Mouse (Mus musculus) forebrain, embryonic 16.5 days (tissue): ENCODE data around the gene Il18r1. TPM values are rescaled to one million over a fixed set of nuclear protein-coding genes. Genes with fewer than 3 reads are reported as not detected.

Source experiments
- ATAC-seq: fragments of 200-750 bp; cut with Nextera tagmentation; 2 replicates; pipeline ENCODE4 v1.8.0; 2017; ENCODE audit warnings: mild to moderate bottlenecking, moderate library complexity
- H3K27ac ChIP-seq: fragments of 300-500 bp; sonication (generic); 2 replicates; pipeline ENCODE4 v1.5.1; 2014; ENCODE audit warnings: low read length, control low read depth
- H3K27me3 ChIP-seq: fragments of 300-500 bp; sonication (generic); replicated peaks from 2 replicates; pipeline ENCODE4 v1.6.1; 2014; ENCODE audit warnings: low read length; ENCODE audit not compliant: control insufficient read depth, insufficient read depth
- H3K36me3 ChIP-seq: fragments of 300-500 bp; sonication (generic); 2 replicates; pipeline ENCODE4 v1.6.1; 2014; ENCODE audit not compliant: control insufficient read depth, insufficient read depth
- H3K4me1 ChIP-seq: fragments of 300-500 bp; sonication (generic); replicated peaks from 2 replicates; pipeline ENCODE4 v1.6.1; 2014; ENCODE audit warnings: low read length; ENCODE audit not compliant: control insufficient read depth, insufficient read depth
- H3K4me2 ChIP-seq: fragments of 300-500 bp; sonication (generic); 2 replicates; pipeline ENCODE4 v1.6.1; 2014; ENCODE audit warnings: mild to moderate bottlenecking, low read length, control low read depth
- H3K4me3 ChIP-seq: fragments of 300-500 bp; sonication (generic); replicated peaks from 2 replicates; pipeline ENCODE4 v1.5.1; 2014; ENCODE audit warnings: mild to moderate bottlenecking, low read length, control low read depth
- H3K9ac ChIP-seq: fragments of 300-500 bp; sonication (generic); replicated peaks from 2 replicates; pipeline ENCODE4 v1.6.1; 2014; ENCODE audit warnings: low read depth, low read length, control low read depth
- H3K9me3 ChIP-seq: fragments of 300-500 bp; sonication (generic); 2 replicates; pipeline ENCODE4 v1.6.1; 2016; ENCODE audit warnings: low read length; ENCODE audit not compliant: control insufficient read depth
- WGBS: fragments of 180-500 bp; shearing (Covaris S2); extraction: QIAGEN DNeasy Blood & Tissue Kit; methylation state at CpG from one replicate; pipeline ENCODE4 v1.1.7; 2014; 5-methylcytosine and 5-hydroxymethylcytosine counted together
- polyA plus RNA-seq: library from polyadenylated mRNA; unstranded; fragments of >200 nt; fragmentation: Nextera tagmentation; extraction: Ambion mirVana; gene quantifications from 2 replicates; pipeline ENCODE4 v1.2.1, GENCODE M21; 2015

Gene Il18r1
- not detected in 2 replicates for polyA plus RNA-seq

DNA sequence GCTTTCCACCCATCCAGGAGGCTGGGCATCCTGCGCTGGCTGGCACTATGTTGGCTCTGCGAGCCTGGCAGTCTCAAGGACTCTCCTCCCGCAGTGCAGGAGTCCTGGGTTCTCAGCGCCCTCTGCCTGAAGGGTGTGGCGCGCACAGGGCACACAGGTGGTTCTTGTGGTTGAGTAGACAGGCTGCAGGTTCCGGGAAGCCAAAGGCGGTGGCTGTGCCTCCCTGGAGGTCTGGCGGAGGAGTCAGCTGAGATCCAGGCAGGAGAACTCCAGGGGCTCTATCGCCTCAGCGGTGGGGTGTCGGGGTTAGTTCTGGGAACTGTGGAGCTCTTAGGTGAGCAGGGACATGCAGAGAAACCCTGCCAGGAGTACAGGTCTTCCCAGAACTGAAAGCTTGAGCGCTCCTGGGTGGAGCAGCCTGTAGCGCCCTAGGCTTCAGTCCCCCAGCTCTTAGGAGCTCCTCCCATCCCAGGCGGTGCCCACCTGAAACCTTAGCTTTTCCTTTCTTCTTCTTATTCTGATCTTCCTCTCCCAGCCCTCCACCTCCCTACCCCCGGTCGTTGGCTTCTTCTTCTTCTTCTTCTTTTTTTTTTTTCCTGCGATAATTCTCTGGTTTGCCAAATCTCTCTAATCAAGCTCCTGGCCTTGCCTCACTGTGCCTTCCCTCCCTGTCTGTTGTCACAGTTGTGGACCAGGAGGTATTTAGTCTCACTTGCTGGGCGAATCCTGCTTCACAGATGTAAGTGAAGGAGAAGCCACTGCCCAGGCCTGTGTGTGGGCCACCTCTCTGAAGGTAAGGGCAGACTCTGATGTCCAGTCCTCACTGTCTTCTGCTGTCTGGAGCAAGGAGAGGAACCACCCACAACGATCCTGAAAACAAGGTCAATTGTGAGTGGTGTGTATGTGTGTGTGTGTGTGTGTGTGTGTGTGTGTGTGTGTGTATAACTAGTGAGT is at the start of gene Il18r1:
Gene Il18r1, plus strand, starts transcription at position 76 of the 954 bp plus-strand sequence.
- no peak within 1 kb of the TSS for H3K4me3 ChIP-seq
- no peaks in the 10 kb centered on the region for H3K9me3 ChIP-seq
- H3K27ac ChIP-seq, result no peak within 1 kb of the TSS
- H3K27me3 ChIP-seq, result no peaks in the 10 kb centered on the region
- no peak for ATAC-seq
- H3K9ac ChIP-seq, result no peak within 1 kb of the TSS
- H3K36me3 ChIP-seq, result no peaks in the 10 kb centered on the region
- 50% methylated on average over 20 of the region's 20 CpGs for WGBS
- H3K4me2 ChIP-seq, result no peak within 1 kb of the TSS
- H3K4me1 ChIP-seq, result no peaks in the 10 kb centered on the region

DNA sequence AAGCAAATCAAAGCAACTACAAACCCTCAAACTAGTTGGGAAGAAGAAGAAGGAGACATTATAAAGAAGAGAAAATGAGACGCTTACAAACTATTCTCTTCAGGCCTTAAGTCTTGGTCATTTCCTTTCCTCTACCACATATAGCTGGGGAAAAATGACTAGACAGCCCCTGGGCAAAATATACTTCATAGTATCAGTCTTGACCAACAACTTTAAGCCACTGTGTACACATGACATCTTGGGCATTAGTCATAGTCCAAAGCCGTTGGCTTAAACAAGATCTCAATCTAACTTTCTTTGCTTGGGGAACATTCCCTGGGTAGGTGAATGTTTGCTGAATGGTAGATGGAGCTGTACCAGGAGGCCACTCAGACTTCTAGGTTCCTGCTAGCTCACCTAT is 48.3 kb upstream of the Il18r1 start:
- Histone ChIP-seq H3K36me3 (no peaks in the 10 kb centered on the region), H3K4me2 (no peak overlapping the region), H3K4me1 (no peaks in the 10 kb centered on the region), H3K27me3 (no peaks in the 10 kb centered on the region), H3K27ac (no peak overlapping the region), H3K9me3 (no peaks in the 10 kb centered on the region), H3K9ac (no peak overlapping the region), H3K4me3 (no peak overlapping the region)
- 100% methylated on average over 2 of the region's 2 CpGs for WGBS
- no peak for ATAC-seq

DNA sequence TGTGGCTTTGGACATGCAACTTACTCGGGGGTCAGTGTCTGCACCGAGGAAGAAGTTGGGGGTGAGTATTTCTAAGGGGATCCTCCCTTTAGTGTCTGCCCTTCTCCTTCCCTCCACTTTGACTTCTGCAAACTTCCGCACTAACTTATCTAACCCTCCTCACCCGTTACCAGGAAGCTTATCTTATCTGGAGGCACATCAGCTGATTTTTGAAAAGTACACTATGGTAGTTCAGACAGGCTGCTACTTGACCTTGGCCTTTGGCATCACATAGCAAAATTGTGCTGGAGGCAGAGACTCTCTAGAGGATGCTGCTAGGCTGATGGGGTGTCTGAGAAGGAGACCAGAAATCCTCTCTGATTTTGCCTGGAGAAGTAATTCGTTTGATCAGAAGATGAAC is 46.8 kb upstream of the Il18r1 start:
- Histone ChIP-seq H3K4me1 (no peaks in the 10 kb centered on the region), H3K36me3 (no peaks in the 10 kb centered on the region), H3K27ac (no peak overlapping the region), H3K9ac (no peak overlapping the region), H3K4me3 (no peak overlapping the region), H3K9me3 (no peaks in the 10 kb centered on the region), H3K27me3 (no peaks in the 10 kb centered on the region), H3K4me2 (no peak overlapping the region)
- WGBS, result 83% methylated on average over 5 of the region's 5 CpGs
- ATAC-seq, result no peak

DNA sequence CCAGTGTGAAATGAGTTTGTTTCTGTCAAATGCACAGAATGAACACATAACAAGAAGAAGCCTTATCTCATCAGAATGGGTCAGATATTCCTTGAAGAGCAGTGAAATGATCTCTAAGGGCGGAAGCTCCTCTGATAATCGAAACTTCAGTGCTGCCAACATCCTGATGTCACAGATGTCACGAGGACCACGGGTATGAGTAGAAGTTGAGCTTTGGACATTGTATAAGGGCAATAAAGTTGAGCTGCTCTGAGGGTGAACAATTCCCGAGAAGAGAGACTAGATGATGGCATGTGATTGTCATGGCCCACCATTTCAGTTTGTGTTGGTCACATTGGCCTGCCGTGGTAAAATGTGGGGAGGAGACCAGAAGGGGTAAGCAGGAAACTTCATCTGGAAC is 41.5 kb upstream of the Il18r1 start:
- 86% methylated on average over 6 of the region's 6 CpGs for WGBS
- ATAC-seq, result no peak
- Histone ChIP-seq H3K4me1 (no peaks in the 10 kb centered on the region), H3K27ac (no peak overlapping the region), H3K36me3 (no peaks in the 10 kb centered on the region), H3K27me3 (no peaks in the 10 kb centered on the region), H3K9ac (no peak overlapping the region), H3K9me3 (no peaks in the 10 kb centered on the region), H3K4me2 (no peak overlapping the region), H3K4me3 (no peak overlapping the region)

DNA sequence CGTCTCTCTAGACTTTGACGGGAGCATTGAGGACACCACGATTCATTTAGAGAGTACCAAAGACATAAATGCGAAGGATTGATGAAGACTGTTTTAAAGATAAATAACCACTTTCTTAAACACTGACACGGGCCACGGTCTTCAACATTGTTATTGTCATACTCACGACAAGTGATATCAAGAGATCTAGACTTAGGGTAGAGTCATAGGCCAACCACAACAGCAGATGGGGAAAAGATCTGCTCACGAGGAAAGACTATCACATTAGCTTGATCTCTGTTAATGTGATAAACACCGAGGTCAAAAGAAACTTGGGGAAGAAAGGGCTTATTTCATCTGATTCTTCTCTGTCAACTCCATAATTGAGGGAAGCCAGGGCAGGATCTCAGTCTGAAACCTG is 38.1 kb upstream of the Il18r1 start:
- H3K9me3 ChIP-seq, result no peaks in the 10 kb centered on the region
- no peak overlapping the region for H3K4me3 ChIP-seq
- H3K4me1 ChIP-seq, result no peaks in the 10 kb centered on the region
- no peak for ATAC-seq
- H3K27ac ChIP-seq, result no peak overlapping the region
- no peaks in the 10 kb centered on the region for H3K36me3 ChIP-seq
- no peak overlapping the region for H3K4me2 ChIP-seq
- 92% methylated on average over 9 of the region's 9 CpGs for whole genome bisulfite sequencing
- no peak overlapping the region for H3K9ac ChIP-seq
- no peaks in the 10 kb centered on the region for H3K27me3 ChIP-seq

DNA sequence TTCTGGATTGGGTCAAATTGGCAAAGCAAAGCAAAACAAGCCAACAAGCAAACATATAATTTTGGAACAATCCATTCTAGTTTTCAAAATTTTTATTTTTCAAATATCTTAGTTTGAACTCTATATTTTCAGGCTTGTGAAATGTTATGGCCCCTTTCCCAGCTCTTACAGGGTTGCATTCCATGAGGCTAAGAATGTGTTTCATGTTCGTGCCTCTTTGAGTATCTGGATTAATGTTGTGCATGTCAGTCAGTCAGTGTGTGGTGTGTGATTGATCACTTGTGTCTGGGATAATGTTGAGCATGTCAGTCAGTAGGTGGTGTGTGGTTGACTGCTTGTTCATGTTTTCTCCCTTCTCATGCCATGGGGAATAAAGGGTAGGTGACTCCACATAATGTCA is 37.5 kb upstream of the Il18r1 start:
- H3K4me1 ChIP-seq, result no peaks in the 10 kb centered on the region
- H3K9ac ChIP-seq, result no peak overlapping the region
- no peak overlapping the region for H3K4me2 ChIP-seq
- 84% methylated on average over 1 of the region's 1 CpGs for WGBS
- ATAC-seq, result no peak
- no peaks in the 10 kb centered on the region for H3K27me3 ChIP-seq
- no peak overlapping the region for H3K4me3 ChIP-seq
- no peak overlapping the region for H3K27ac ChIP-seq
- H3K9me3 ChIP-seq, result no peaks in the 10 kb centered on the region
- no peaks in the 10 kb centered on the region for H3K36me3 ChIP-seq

DNA sequence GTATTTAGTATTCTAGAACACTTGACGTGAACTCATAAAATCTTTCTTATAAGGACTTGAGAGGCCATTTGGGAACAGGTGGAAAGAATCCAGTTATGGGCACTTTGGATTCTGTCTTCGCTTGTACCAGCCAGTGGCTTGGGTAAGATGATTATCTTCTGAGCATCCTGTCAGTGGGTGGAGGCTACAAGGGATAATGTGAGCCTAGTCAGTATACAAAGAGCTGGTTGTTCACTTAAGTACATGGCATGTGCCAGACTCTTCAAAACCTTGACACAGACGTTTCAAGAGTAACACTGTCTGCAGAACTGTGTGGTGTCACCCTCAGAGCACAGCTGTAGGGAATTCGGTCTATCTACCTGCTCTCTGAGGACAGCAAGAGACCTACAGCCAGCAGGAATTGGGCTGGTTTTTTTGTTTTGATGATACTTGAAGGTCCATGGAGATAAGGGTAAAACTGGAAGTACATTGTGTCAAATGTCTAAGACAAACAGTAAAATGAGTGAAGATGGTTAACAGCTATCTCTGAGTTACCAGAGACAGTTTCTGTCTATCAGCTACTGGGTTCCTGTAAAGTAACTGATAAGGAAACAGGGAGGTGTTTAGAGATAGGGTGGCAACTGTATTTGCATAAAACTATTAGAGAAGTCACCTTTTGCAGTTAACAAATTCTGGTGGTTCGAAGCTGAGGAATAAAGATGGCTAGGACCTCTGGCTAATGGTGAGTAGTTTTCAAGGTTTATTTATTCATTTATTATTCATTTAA is 36.3 kb upstream of the Il18r1 start, which contains the start of gene Il1rl1:
Gene Il1rl1, plus strand, starts transcription at position 661 of the 766 bp plus-strand sequence.
- ATAC-seq, result no peak
- H3K27me3 ChIP-seq, result no peaks in the 10 kb centered on the region
- no peaks in the 10 kb centered on the region for H3K9me3 ChIP-seq
- no peaks in the 10 kb centered on the region for H3K36me3 ChIP-seq
- no peak within 1 kb of the TSS for H3K4me3 ChIP-seq
- H3K27ac ChIP-seq, result no peak within 1 kb of the TSS
- 83% methylated on average over 5 of the region's 5 CpGs for WGBS
- H3K4me2 ChIP-seq, result no peak within 1 kb of the TSS
- no peak within 1 kb of the TSS for H3K9ac ChIP-seq
- no peaks in the 10 kb centered on the region for H3K4me1 ChIP-seq

DNA sequence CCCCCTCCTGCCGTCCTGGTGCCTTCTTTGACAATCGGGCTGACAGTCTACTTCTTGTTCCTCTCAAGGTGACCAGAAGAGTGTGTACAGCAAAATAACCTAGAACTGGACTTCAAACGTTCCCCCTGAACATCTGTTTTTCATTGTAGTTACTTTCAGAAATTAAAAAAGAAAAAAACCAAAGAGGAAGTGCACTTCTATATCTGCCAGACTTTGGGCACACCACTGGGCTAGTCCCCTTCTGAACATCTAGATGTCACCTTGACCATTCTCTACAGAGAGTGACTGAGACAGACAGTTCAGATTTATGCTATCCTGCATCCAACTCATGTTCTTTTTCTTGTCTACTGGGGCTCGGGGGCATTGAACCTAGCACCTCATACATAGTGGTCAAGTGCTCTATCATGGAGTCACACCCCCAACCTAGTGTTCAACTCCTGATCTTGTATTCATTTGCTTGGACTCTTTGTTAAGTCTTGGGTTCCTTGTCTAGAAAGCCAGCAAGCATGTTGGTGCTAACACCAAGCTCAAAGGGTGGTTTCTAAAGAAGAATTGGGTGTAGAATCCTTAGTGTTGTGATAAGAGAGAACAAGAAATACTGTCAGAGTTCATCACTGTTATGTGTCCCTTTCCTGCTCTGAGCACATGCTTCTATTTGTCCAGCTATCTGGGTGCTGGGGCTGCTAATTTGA is 35.1 kb upstream of the Il18r1 start:
- no peaks in the 10 kb centered on the region for H3K36me3 ChIP-seq
- H3K9ac ChIP-seq, result no peak overlapping the region
- no peak overlapping the region for H3K4me3 ChIP-seq
- H3K27me3 ChIP-seq, result no peaks in the 10 kb centered on the region
- H3K4me1 ChIP-seq, result no peaks in the 10 kb centered on the region
- 86% methylated on average over 4 of the region's 4 CpGs for WGBS
- H3K9me3 ChIP-seq, result no peaks in the 10 kb centered on the region
- H3K27ac ChIP-seq, result no peak overlapping the region
- H3K4me2 ChIP-seq, result no peak overlapping the region
- no peak for ATAC-seq

DNA sequence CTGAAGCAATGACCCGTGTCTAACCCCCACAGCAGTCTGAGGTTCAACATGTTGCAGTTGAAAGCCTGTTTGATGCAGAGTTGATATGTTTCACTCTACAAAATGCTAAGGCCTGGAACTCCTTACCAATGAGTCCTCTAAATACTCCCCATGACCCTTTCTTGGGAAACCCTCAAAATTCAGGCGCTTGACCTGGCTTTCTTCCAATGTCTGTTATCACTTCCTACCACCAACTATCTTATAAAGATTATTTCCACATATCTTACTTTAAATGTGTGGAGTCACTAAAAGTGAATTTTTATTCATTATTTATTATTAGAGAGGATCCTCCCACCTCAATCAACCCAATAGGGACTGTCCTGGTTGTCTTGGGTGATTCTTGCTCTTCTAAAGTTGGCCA is 33.2 kb upstream of the Il18r1 start:
- WGBS, result 93% methylated on average over 2 of the region's 2 CpGs
- Histone ChIP-seq H3K9ac (no peak overlapping the region), H3K27ac (no peak overlapping the region), H3K9me3 (no peaks in the 10 kb centered on the region), H3K36me3 (no peaks in the 10 kb centered on the region), H3K4me1 (no peaks in the 10 kb centered on the region), H3K4me3 (no peak overlapping the region), H3K27me3 (no peaks in the 10 kb centered on the region), H3K4me2 (no peak overlapping the region)
- ATAC-seq, result no peak
